Mouse (Mus musculus) forelimb bud, embryonic 11.5 days (tissue): Measurements from ENCODE around the gene Ndufc1.
A peak's percentile ranks its signal among the peaks of the same experiment; 100 is the strongest.
"Not testable (repeated sequence)": the region's sequence is repeated elsewhere in the genome, so short reads cannot be mapped to it uniquely, and the experiment has no call there.

Experiments
- DNase-seq: peaks from one replicate; pipeline ENCODE4 v3.0.0-alpha.2; 2012; ENCODE audit warnings: low read depth, low spot score

Ndufc1 gene

DNA sequence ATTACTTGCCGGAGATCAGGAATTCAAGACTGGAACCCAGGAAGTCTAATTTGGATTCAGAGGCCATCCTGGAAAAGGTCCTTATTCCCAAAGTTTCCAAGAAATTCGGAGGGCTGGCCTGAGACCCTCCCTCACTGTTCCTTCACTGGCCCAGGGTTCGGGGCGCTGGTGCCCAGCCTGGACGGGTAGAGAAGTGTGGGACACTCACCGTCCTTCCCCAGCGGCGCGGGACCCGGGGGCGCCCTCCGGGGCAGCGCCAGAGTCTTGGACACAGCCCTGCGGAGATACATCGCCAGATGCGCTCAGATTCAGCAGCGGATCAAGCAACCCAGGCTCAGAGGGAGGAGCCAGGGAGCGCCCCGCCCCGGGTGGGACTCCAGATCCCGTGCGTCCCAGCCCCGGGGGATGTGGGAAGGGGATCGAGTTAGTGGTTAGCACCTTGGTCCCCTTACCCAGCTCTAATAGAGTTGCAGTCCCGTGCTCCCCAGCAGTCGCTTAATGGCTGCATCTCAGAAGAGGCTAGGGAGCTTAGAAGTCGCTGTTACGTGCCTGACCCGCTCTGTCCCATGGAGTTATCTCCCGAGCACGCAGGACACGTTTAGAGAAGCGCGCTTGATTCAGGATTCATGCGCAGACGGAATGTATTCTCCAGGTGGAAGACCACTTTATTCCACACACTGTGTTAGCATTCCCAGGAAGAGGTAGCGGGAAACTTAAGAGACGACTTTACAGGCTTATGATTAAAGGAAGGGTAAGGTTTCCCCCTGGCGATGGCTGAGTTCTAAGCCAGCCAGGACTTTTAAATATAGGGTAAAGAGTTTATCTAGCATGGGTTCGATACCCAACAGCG is 12.3 kb downstream of the Ndufc1 start, which contains the start of gene Mgarp:
Gene Mgarp, minus strand, starts transcription at position 520 of the 850 bp plus-strand sequence.
- DNase-seq = peak; percentile 69

- DNase-seq = no peak
Observed at GRCm38 (mm10) chr3:51395461-51396145, 13.2 kb downstream of the Ndufc1 start.

DNA sequence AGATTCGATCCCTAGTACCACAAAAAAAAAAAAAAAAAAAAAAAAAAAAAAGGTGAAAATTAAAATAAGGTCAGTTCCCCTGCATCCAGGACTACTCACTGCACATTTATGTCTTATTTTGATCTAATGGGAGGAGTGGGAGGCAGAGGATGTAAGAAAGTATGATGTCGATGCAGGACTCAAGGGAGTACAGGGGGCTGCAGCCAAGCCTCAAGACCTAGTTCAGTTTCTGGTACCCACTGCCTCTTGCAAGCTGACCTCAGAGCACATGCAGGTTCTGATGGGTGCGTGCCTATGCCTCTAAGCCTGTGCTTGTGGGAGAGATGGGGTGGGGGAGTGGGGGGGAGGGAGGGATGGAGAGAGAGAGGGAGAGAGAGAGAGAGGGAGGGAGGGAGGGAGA is 13.9 kb downstream of the Ndufc1 start:
- no peak for DNase-seq

GRCm38 (mm10) chr3:51393651-51394050 is 15.1 kb downstream of the Ndufc1 start:
- DNase-seq = no peak

- DNase-seq = not testable (repeated sequence)
Observed at GRCm38 (mm10) chr3:51393018-51393417, 15.8 kb downstream of the Ndufc1 start.

DNA sequence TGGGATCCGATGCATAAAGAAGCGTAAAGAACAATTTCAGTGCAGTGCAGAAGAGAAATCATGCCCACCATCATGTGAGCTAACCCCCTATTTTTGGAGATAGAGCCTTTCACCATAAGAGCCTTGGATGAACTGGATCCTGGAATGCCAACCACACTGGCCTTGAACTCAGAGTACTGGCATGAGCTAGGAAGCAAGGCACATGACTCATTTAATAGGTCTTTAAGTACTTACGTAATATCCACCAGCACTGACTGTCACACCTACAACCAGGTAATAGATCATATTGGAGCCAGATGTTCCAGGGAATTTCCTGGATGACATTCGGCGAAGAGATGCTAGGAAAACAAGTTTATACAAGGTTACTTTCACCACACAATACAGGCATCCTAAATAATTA is 17.2 kb downstream of the Ndufc1 start:
- DNase-seq = no peak

- DNase-seq = no peak
Observed at GRCm38 (mm10) chr3:51391095-51391494, 17.7 kb downstream of the Ndufc1 start.

- DNase-seq = no peak
Observed at GRCm38 (mm10) chr3:51388904-51389303, 19.9 kb downstream of the Ndufc1 start.

DNA sequence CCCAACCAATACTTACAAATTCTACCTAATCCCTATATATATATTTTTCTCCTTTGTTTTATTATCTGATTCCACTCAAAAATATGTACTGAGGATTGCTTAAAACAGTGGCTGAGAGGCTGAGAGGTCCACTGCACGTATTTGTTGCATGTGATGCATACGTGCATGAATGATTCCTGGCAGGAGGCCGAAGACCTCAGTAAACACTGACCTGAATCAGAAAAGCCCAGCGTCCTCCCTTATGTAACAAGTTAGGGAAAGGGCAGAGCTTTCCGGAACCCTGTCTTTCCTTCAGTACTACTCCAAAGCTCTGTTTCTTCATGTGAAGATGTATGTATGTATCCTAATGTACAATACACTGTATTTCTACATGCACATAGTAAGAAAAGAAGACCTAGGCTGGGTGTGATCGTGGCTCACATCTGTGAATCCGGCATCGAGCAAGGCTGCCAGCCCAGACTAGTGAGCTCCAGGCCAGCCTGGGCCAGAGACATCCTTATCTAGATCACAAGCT is 20.9 kb downstream of the Ndufc1 start:
- DNase-seq = no peak

- no peak for DNase-seq
Observed at GRCm38 (mm10) chr3:51387134-51387451, 21.7 kb downstream of the Ndufc1 start.

- DNase-seq = no peak
Observed at GRCm38 (mm10) chr3:51386441-51387133, 22.2 kb downstream of the Ndufc1 start.

DNA sequence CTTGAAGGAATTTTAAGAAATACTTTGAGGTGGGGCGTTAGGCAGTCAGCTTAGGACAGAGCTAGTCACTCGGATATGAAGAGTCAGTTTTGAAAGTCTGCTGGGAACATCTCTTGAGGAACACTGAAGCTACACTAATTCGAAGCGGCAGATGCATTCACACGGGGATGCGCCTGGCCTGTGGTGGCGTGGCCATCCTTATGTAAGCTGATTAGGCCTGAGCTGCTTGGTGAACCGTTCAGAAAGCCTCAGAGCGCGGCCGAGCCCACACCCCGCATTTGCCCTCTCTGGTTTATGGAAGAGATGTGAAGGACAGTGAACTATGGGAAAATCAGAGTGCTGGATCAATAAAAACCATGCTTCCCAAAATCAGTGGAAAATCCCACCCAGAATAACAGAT is 25.4 kb downstream of the Ndufc1 start:
- no peak for DNase-seq

- DNase-seq = no peak
Observed at GRCm38 (mm10) chr3:51380660-51381014, 28.2 kb downstream of the Ndufc1 start.

GRCm38 (mm10) chr3:51379786-51380659 is 28.8 kb downstream of the Ndufc1 start:
- DNase-seq = no peak

DNA sequence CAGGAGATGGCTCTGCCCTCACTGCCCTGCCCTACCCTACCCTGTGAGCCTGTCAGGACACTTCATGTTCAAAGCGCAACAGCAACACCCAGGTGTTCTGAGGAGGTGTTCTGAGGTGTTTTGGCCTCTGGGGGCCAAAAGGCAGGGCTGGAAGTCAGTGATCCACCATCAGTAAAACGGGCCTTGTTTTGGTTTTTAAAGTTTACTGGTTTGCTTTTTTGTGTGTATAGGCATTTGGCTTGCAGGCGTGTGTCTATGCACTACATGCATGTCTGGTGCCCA is 30.2 kb downstream of the Ndufc1 start:
- DNase-seq = no peak

DNA sequence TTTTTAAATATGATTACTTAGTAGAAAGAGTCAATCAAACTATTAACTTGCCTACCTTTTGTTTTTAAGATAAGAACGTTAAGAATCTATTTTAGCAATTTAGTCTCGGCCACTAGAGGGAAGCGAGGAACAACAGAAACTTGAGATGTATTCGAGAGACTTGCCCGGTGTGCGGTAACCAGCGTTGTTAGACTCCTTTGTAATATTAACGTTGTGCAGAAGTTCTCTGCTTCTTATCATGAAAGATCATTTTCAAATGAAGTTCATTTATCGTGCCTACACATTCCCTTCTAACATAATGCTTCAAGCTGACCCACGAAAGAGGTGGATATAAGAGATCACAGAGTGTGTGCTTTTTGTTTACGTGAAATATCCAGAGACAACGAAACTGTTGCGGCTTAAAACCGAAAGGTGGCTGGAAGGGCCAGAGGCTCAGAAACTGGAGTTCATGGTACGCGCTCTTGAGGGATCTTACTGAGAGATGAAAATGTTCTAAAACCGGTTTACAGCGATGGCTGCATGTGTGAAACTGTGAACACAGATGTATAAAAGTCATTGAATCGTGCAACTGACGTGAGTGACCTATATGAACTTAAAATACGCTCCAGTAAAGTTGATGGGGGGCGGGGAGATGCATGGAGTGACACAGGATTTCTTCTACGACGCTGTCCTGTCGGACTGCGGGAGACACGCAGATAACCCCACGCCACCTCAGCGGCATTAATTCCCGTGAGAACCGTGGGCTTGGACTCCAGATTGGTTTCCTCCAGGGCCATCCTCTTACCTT is 30.7 kb downstream of the Ndufc1 start:
- DNase-seq = peak; percentile 56

DNA sequence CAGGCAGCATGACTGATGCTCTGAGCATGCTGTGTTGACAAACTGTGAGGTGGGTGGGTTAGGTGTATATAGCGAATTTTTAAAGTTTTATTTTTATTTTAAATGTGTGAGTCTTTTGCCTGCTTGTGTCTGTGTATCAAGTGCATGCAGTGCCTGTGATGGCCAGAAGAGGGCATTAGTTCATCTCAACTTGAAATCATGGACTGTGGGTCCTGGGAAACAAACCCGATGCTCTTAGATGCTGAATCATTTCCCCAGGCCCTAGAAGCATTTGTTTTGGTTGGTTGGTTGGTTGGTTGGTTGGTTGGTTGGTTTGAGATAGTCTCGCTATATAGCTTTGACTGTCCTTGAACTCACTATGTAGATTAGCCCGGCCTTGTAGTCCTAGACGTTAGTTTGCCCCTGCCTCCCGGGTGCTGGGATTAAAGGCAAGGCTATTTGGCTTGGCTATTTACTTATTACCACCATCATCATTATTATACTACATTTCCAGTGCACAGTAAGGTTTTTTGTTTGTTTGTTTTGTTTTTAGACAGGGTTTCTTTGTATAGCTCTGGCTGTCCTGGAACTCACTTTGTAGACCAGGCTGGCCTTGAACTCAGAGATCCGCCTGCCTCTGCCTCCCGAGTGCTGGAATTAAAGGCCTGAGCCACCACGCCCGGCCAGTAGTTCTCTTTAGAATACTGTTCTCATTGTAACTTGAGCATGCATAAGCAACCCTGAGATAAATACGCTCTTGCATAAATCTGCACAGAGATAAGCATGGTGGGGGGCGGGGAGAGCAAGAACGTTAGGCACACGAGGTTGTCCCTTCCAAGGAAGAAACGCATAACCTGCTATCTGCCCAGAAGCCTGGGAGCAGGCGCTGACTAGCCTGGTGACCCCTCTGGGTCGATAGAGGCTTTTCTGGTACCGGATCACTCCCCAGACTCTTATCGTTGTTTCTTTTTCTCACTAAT is 33.2 kb downstream of the Ndufc1 start:
- DNase-seq = peak; percentile 51

DNA sequence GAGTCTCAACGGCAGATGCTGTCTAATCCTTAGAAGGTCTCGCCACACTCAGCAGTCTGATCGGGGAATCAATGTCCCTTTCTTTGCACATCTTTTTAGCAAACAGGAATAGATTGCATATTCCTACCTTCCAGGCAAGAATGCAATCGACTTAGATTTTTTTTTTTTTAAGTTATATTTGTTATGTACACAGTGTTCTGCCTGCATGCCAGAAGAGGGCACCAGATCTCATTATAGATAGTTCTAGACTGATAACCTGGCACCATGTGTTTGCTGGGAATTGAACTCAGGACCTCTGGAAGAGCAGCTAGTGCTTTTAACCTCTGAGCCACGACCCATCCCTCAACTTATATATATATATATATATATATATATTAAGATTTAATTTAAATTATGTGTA is 35.2 kb downstream of the Ndufc1 start:
- no peak for DNase-seq

- no peak for DNase-seq
Observed at GRCm38 (mm10) chr3:51372883-51373282, 35.9 kb downstream of the Ndufc1 start.

GRCm38 (mm10) chr3:51371826-51372225 is 37.0 kb downstream of the Ndufc1 start:
- no peak for DNase-seq
